Comparison of ENCODE assay signal across 8 mouse cellular contexts in the genomic region with DNA sequence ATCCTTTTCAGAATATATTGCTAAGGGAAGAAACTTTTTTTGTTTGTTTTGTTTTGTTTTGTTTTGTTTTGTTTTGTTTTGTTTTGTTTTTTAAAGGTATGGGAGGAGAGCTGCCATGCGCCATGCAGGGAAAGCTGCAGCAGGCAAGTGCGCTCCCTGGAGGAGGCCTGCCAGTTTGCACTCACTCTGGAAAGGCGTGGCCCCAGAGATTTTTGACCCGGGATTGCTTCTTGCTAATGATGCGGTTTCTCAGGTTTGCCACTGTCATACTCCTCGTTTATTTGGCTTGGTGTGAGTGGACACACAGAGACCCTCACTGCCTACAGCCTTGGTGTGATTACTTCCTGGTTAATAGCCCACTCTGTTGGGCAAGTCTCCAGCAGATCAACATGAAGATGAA. TPM values are rescaled to one million over a fixed set of nuclear protein-coding genes. Genes with fewer than 3 reads are reported as not detected.
DNase-seq lines count a peak whose midpoint lies in the region; ATAC-seq and TF ChIP-seq lines count a peak whose summit lies in the region.
"Had no signal": no experiment of that assay in that cellular context is flagged by ENCODE, and none has a peak within 500 bp of the region (broad histone marks: within the 10 kb centered on the region; RNA-seq: fewer than 3 reads in every experiment).

No protein-coding gene starts in this region.

- WGBS in intestine, postnatal 0 days: 23% methylated on average over 6 of the region's 6 CpGs
- WGBS in intestine, embryonic 15.5 days: 25% methylated on average over 6 of the region's 6 CpGs
- 36% methylated on average over 6 of the region's 6 CpGs for WGBS in midbrain, embryonic 13.5 days
- 34% methylated on average over 6 of the region's 6 CpGs for WGBS in forebrain, embryonic 10.5 days

- no peak overlapping the region for H3K27ac ChIP-seq in intestine, postnatal 0 days (ENCODE audit: low read depth, low read length)
- H3K27ac ChIP-seq in intestine, embryonic 15.5 days: no peak overlapping the region
- no peak overlapping the region for H3K27ac ChIP-seq in embryonic fibroblast, embryonic 13.5 days (ENCODE audit: insufficient read depth, low read length)
- H3K27ac ChIP-seq in midbrain, embryonic 13.5 days: no peak overlapping the region
- H3K27ac ChIP-seq in forebrain, embryonic 10.5 days: no peak overlapping the region

- no peak overlapping the region for H3K4me3 ChIP-seq in intestine, postnatal 0 days (ENCODE audit: low read depth, low read length)
- H3K4me3 ChIP-seq in intestine, embryonic 15.5 days (replicated peaks): no peak overlapping the region
- no peak overlapping the region for H3K4me3 ChIP-seq in embryonic fibroblast, embryonic 13.5 days (ENCODE audit: insufficient read depth, low read length)
- H3K4me3 ChIP-seq in midbrain, embryonic 13.5 days (replicated peaks): no peak overlapping the region
- H3K4me3 ChIP-seq in forebrain, embryonic 10.5 days: no peak overlapping the region

- H3K36me3 ChIP-seq in intestine, postnatal 0 days (ENCODE audit: control insufficient read depth, insufficient read depth): no peaks in the 10 kb centered on the region
- H3K36me3 ChIP-seq in intestine, embryonic 15.5 days: no peaks in the 10 kb centered on the region
- H3K36me3 ChIP-seq in midbrain, embryonic 13.5 days: no peaks in the 10 kb centered on the region
- H3K36me3 ChIP-seq in forebrain, embryonic 10.5 days (replicated peaks): no peaks in the 10 kb centered on the region

- H3K4me1 ChIP-seq in intestine, postnatal 0 days (replicated peaks; ENCODE audit: control insufficient read depth, insufficient read depth, low read length): no peaks in the 10 kb centered on the region
- no peaks in the 10 kb centered on the region for H3K4me1 ChIP-seq in intestine, embryonic 15.5 days (replicated peaks)
- no peaks in the 10 kb centered on the region for H3K4me1 ChIP-seq in embryonic fibroblast, embryonic 13.5 days (ENCODE audit: control insufficient read depth, insufficient read depth, low read length)
- no peaks in the 10 kb centered on the region for H3K4me1 ChIP-seq in midbrain, embryonic 13.5 days (replicated peaks)
- H3K4me1 ChIP-seq in forebrain, embryonic 10.5 days: no peaks in the 10 kb centered on the region

- H3K27me3 ChIP-seq in intestine, postnatal 0 days (replicated peaks; ENCODE audit: control insufficient read depth, insufficient read depth, low read length): no peaks in the 10 kb centered on the region
- H3K27me3 ChIP-seq in intestine, embryonic 15.5 days (replicated peaks): no peaks in the 10 kb centered on the region
- H3K27me3 ChIP-seq in midbrain, embryonic 13.5 days: no peaks in the 10 kb centered on the region
- peaks cover 7% of the 10 kb centered on the region; the same call in 1 of the 2 replicates for H3K27me3 ChIP-seq in forebrain, embryonic 10.5 days (ENCODE audit: poor library complexity, severe bottlenecking)

- no peak overlapping the region for H3K9ac ChIP-seq in intestine, postnatal 0 days (ENCODE audit: low read depth, low read length)
- no peak overlapping the region for H3K9ac ChIP-seq in intestine, embryonic 15.5 days
- H3K9ac ChIP-seq in midbrain, embryonic 13.5 days (replicated peaks): no peak overlapping the region

- peak; percentile 65 for TF ChIP-seq CTCF in intestine, postnatal 0 days (IDR thresholded peaks at IDR 0.05; ENCODE audit: low read depth)
- TF ChIP-seq CTCF in embryonic fibroblast, embryonic 13.5 days (IDR thresholded peaks at IDR 0.05; ENCODE audit: borderline replicate concordance, insufficient read depth, low read length): peak; percentile 42; the same call in 1 of the 2 replicates

- no peak overlapping the region for H3K4me2 ChIP-seq in intestine, postnatal 0 days (replicated peaks; ENCODE audit: low read depth)
- H3K4me2 ChIP-seq in intestine, embryonic 15.5 days (replicated peaks): no peak overlapping the region
- H3K4me2 ChIP-seq in midbrain, embryonic 13.5 days (replicated peaks): no peak overlapping the region

- DNase-seq in thymus, postnatal 14 days: peak; percentile 30
- DNase-seq in thymus, postnatal 0 days (ENCODE audit: low spot score): no peak
- no peak for DNase-seq in forebrain, embryonic 10.5 days (ENCODE audit: extremely low spot score, low spot score)

- ATAC-seq in intestine, postnatal 0 days: no peak
- ATAC-seq in intestine, embryonic 15.5 days: no peak
- no peak for ATAC-seq in midbrain, embryonic 13.5 days
- ATAC-seq: intestine, embryonic 16.5 days had no signal

- TF ChIP-seq POLR2A in embryonic fibroblast, embryonic 13.5 days (IDR thresholded peaks at IDR 0.05; ENCODE audit: low read depth, low read length): no peak

- no peaks in the 10 kb centered on the region for H3K9me3 ChIP-seq in intestine, postnatal 0 days (ENCODE audit: control insufficient read depth)
- H3K9me3 ChIP-seq in intestine, embryonic 15.5 days: no peaks in the 10 kb centered on the region
- H3K9me3 ChIP-seq in midbrain, embryonic 13.5 days: no peaks in the 10 kb centered on the region
- H3K9me3 ChIP-seq in forebrain, embryonic 10.5 days: no peaks in the 10 kb centered on the region

RNA-seq across cellular contexts. Expression of a gene that starts 16.3 kb away (rescaled TPM):
- polyA plus RNA-seq in intestine, postnatal 0 days (2015; fragmentation: Nextera tagmentation; extraction: Ambion mirVana): 58.4 and 60.4 TPM in 2 replicates
- polyA plus RNA-seq in intestine, embryonic 15.5 days (2015; fragmentation: Nextera tagmentation; extraction: Ambion mirVana): 82.4 and 84.9 TPM in 2 replicates
- 91.9 and 106 TPM in 2 replicates for polyA plus RNA-seq in thymus, postnatal 0 days (2015; fragmentation: Nextera tagmentation; extraction: Ambion mirVana)
- polyA plus RNA-seq in embryonic fibroblast, embryonic 13.5 days (2011; ENCODE audit: insufficient read length, low read depth, missing spikeins): 317 and 412 TPM in 2 replicates
- 73.8 and 77.2 TPM in 2 replicates for polyA plus RNA-seq in midbrain, embryonic 13.5 days (2015; fragmentation: Nextera tagmentation; extraction: Ambion mirVana)
- 60.7 and 76.1 TPM in 2 replicates for polyA plus RNA-seq in forebrain, embryonic 10.5 days (2016; fragmentation: Nextera tagmentation; extraction: Ambion mirVana)

RNA-seq across cellular contexts. Expression of a gene that starts 58.8 kb away (rescaled TPM):
- polyA plus RNA-seq in intestine, postnatal 0 days (2015; fragmentation: Nextera tagmentation; extraction: Ambion mirVana): 189 and 247 TPM in 2 replicates
- 2.1 and 2.3 TPM in 2 replicates for polyA plus RNA-seq in intestine, embryonic 15.5 days (2015; fragmentation: Nextera tagmentation; extraction: Ambion mirVana)
- 2.4 and 2.7 TPM in 2 replicates for polyA plus RNA-seq in thymus, postnatal 0 days (2015; fragmentation: Nextera tagmentation; extraction: Ambion mirVana)
- 2.8 and 4.3 TPM in 2 replicates for polyA plus RNA-seq in embryonic fibroblast, embryonic 13.5 days (2011; ENCODE audit: insufficient read length, low read depth, missing spikeins)
- polyA plus RNA-seq in midbrain, embryonic 13.5 days (2015; fragmentation: Nextera tagmentation; extraction: Ambion mirVana): 31.7 and 32.5 TPM in 2 replicates
- polyA plus RNA-seq in forebrain, embryonic 10.5 days (2016; fragmentation: Nextera tagmentation; extraction: Ambion mirVana): 18.5 and 19.4 TPM in 2 replicates
